Mouse (Mus musculus) B cell, adult 2 months (primary cell): ENCODE measurements around the gene Psmd1.

Source experiments
- DNase-seq, 2 experiments: peaks; one replicate each; pipeline ENCODE4 v3.0.0; 2022

Gene Psmd1

GRCm38 (mm10) chr1:86062523-86062922 lies 1.7 kb upstream of the Psmd1 start:
- peak in 1 of 2 experiments; percentile 14 for DNase-seq

GRCm38 (mm10) chr1:86076565-86076964 lies 12.4 kb downstream of the Psmd1 start:
- no peak for DNase-seq

- no peak for DNase-seq
Measured at GRCm38 (mm10) chr1:86094413-86094812, 30.2 kb downstream of the Psmd1 start.

- no peak for DNase-seq
Measured at GRCm38 (mm10) chr1:86105054-86105453, 40.9 kb downstream of the Psmd1 start.

GRCm38 (mm10) chr1:86111779-86112178 lies 47.6 kb downstream of the Psmd1 start, which contains the start of gene Htr2b:
Gene Htr2b (minus strand): TSS chr1:86111970.
- no peak for DNase-seq

- no peak for DNase-seq
Measured at GRCm38 (mm10) chr1:86114141-86114540, 50.0 kb downstream of the Psmd1 start.

GRCm38 (mm10) chr1:86119549-86119948 lies 55.4 kb downstream of the Psmd1 start:
- DNase-seq, result no peak

GRCm38 (mm10) chr1:86126036-86126435 lies 61.8 kb downstream of the Psmd1 start:
- DNase-seq, result no peak

- DNase-seq, result no peak
Measured at GRCm38 (mm10) chr1:86133337-86133736, 69.2 kb downstream of the Psmd1 start, which contains the start of gene Gm21972. Gene Gm21972 (plus strand): TSS chr1:86133637.

GRCm38 (mm10) chr1:86135315-86135714 lies 71.1 kb downstream of the Psmd1 start:
- no peak for DNase-seq

- DNase-seq, result no peak
Measured at GRCm38 (mm10) chr1:86141081-86141480, 76.9 kb downstream of the Psmd1 start.

- no peak for DNase-seq
Measured at GRCm38 (mm10) chr1:86143165-86143564, 79.0 kb downstream of the Psmd1 start.

- DNase-seq, result peak; percentile 54 to 57
Measured at GRCm38 (mm10) chr1:86144001-86144944, 80.1 kb downstream of the Psmd1 start.

- no peak for DNase-seq
Measured at GRCm38 (mm10) chr1:86146293-86146692, 82.1 kb downstream of the Psmd1 start.

GRCm38 (mm10) chr1:86147557-86147956 lies 83.4 kb downstream of the Psmd1 start:
- no peak for DNase-seq

GRCm38 (mm10) chr1:86148161-86148560 lies 84.0 kb downstream of the Psmd1 start:
- no peak for DNase-seq

- DNase-seq, result no peak
Measured at GRCm38 (mm10) chr1:86150929-86151328, 86.7 kb downstream of the Psmd1 start.

- DNase-seq, result no peak
Measured at GRCm38 (mm10) chr1:86151376-86151775, 87.2 kb downstream of the Psmd1 start.

GRCm38 (mm10) chr1:86152618-86153017 lies 88.4 kb downstream of the Psmd1 start:
- peak in 1 of 2 experiments; percentile 12 for DNase-seq

- peak; percentile 94 to 96 for DNase-seq
Measured at GRCm38 (mm10) chr1:86154133-86154823, 90.1 kb downstream of the Psmd1 start, which contains the start of gene Armc9. Gene Armc9 (plus strand): TSS chr1:86154780.

GRCm38 (mm10) chr1:86154824-86155164 lies 90.6 kb downstream of the Psmd1 start:
- DNase-seq, result no peak

GRCm38 (mm10) chr1:86156075-86156474 lies 91.9 kb downstream of the Psmd1 start:
- no peak for DNase-seq

- DNase-seq, result no peak
Measured at GRCm38 (mm10) chr1:86156595-86156994, 92.4 kb downstream of the Psmd1 start.

- DNase-seq, result no peak
Measured at GRCm38 (mm10) chr1:86160059-86160458, 95.9 kb downstream of the Psmd1 start.
